Mouse (Mus musculus): ENCODE measurements around the gene Myzap.

DNA sequence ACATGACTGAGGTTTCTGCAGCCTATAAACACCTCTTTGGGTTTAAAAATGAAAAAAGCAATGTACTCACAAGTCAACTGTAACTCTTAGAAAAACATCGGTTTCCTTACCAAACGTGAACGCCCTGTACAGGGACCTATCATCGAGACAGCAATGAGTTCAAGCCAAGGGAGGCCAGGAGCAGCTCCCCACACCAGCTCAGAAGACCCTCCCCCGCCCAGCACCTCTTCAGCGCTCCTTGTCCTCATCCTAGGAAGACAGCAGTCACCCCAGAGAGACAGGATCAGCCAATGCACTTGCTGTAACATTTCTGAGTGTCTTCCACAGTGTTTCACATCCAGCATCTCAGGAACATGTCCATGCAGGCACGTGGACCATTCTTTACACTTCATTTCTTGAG is 113.6 kb downstream of the Myzap start:
- no peak for TF ChIP-seq CTCF (IDR thresholded peaks at IDR 0.05; ENCODE audit: borderline replicate concordance, insufficient read depth, low read depth, low read length)
- TF ChIP-seq POLR2A (IDR thresholded peaks at IDR 0.05; ENCODE audit: borderline replicate concordance, insufficient read depth, low read length), result no peak

Data from cerebellum, adult 2 months (tissue).